Mouse (Mus musculus) layer of hippocampus, postnatal 36 days (tissue): Measurements from ENCODE around the gene Mycbp. TPM values are rescaled to one million over a fixed set of nuclear protein-coding genes. Genes with fewer than 3 reads are reported as not detected.
"Not testable (repeated sequence)": the region's sequence is repeated elsewhere in the genome, so short reads cannot be mapped to it uniquely, and the experiment has no call there.

ENCODE experiments used
- DNase-seq, 2 experiments: peaks; one replicate each; pipeline ENCODE4 v3.0.0; 2022
- total RNA-seq, 2 experiments: library from RNA; stranded (reverse); gene quantifications; 2 replicates each; pipeline ENCODE4 v1.2.3; 2021

Gene Mycbp
- total RNA-seq, result 10 to 100 TPM; 11.4 to 12.7 TPM

DNA sequence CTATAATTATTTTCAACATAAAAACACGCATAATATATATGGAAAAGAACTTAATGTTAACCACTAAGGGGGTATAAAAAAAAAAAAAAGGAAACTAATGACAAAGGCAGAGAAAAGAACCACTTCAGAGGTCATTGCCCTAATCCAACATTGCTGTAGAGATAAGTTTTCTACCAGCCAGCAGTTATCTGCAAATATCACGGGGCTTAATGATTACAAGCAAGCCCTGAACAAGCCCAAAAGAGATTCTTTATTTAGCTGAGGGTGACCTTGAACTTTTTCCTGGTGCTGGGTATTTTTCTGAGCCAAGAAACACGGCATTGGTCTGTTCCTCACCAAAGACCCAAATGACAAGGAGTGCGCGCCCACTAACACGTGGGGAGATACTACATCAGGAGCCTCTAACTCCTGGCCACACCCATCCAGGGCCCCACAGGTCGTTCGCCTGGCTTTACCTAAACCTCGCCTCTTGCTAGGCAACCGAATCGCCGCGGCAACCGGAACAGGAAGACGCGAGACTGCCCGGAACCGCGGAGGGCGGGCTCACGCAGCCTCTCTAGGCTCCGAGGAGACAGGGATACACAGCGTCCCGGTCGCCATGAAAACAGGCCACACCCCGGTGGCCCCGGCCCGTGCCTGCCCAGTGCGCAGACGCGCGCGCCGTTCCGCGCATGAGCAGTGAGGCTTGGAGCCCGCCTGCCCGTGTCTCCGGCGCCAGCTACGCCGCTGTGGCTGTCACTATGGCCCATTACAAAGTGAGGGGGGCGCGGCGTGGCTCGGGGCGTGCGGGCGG, at the start of gene Mycbp:
Gene Mycbp (plus strand): TSS at position 500 of the 793 bp plus-strand sequence.
- DNase-seq, result peak; percentile 100

DNA sequence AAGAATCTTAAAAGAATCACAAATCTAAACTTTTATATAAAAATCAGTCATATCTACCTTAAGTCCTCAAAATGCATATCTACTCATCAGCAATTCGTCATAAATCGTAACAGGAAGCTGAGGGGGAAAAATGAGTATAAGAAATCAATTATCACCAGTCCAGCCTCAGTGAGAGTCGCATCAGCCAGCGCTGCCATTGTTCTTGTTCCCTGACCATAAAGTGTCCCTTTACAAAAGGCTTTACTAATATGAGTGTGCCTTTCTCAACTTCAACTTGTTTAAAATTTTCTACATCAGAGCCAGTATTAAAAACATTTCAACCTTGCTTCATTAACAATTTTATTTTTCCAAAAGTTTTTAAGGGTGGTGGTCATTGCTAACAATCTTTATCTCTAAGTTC, 47.7 kb upstream of the Mycbp start:
- no peak for DNase-seq

DNA sequence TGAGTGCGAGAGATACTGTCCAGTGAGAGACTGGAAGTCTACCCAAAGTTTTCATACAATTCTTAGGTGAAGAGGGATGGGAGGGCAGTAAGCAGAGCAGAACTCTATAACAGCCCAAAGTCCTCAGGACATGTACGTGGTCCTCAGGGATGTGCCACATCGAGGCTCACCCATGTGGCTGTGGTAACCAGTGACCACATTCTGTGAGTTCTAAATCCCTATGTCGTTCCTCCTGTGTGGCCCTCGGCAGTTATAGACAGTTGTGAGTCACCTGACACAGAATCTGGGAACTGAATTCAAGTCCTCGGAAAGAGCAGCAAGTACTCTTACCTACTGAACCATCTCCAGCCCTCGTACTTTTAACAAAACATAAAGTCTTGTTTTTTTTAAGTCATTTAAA, 46.5 kb upstream of the Mycbp start:
- no peak for DNase-seq

DNA sequence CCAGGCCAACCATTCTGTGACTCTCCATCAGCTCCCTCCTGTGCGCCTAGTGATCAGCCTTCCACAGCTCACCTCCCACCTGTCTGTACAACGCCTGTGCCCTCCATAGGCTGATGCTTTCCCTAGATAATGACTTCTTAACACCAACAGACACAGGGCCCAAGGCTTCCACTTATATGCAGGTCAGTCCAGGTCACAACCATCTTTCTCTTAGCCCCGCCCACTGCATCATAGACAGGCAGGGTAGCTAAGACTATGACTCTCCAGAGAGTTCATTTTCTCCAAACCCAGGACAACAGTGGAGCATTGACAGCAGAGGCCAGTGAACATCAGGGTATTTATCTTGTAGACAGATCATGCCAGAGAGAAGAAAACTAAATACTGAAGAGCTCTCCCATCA, 45.3 kb upstream of the Mycbp start, which contains the start of gene 4933427I04Rik:
Gene 4933427I04Rik (plus strand): TSS at position 301 of the 400 bp plus-strand sequence.
- DNase-seq, result no peak

DNA sequence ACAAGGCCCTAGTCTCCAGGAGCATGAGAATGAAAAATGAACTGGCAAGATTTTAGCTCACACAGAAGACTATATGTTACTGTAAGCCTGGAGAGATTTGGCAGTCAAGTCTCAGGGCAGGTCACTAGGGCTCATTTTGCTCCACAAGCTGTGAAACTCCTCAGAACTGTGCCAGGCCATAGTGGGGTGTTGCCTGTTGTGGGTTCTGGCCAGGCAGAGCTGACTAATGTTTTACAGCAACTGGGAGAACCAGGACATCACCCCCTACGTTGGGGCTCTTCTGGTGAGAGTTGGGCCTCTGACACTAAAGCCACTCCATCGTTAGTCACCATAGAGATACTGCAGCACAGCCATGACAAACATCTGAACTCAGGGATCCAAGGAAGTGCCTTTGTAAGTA, 44.8 kb upstream of the Mycbp start:
- no peak for DNase-seq

DNA sequence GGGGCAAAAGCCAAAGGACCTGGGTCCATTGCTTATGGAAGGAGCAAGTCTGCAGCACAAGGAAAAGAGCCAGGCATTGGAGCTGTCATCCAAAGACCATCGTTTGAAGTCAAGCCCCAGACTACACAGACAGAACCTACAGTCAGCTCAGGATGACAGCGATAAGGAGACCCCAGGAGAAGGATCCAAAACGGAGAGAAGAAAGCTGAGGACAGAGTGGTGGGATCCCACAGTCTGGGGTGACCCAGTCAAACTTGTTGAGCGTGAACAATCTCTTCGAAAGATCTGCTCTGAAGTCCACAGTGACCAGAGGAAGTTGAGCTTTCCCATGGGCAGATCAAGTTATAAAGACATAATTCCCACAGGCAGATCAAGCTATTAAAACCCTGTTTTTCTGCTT, 44.0 kb upstream of the Mycbp start:
- no peak for DNase-seq

DNA sequence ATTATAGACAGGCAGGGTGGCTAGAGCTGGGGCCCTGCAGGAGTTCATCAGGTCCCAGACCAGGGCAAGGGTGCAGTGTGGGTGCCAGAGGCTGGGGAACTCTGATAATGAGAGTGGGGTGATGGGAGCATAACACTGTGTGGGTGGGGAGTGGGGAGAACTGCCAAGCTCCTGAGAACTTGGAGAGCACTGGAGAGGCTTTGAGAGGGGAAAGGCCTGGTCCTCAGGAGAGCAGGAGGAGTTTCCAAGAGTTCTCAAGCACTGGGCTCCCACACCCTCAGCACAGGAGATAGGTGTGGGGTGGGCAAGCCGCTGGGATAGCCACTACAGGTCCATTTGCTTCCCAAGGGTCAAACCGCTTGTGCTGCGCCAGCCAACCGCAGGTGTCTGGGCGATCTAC, 10.9 kb upstream of the Mycbp start:
- no peak for DNase-seq

DNA sequence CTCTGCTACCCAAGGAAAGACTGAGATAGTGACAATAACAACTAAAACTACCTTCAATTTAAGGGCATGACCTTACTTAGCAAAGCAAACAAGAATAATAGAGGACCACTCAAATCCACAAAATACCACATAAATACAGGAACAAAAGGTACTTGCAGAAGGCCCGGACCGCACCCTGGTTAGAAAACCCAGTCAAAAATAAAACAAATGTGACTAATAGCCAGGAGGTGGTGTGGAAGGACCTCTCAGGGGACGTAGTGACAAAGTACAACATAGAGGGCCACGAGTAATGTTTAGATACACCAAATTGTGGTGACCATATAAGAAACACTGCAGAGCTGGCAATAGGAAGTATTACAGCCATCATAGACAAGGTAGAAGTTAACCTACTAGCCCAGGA, 10.3 kb upstream of the Mycbp start:
- no peak for DNase-seq

DNA sequence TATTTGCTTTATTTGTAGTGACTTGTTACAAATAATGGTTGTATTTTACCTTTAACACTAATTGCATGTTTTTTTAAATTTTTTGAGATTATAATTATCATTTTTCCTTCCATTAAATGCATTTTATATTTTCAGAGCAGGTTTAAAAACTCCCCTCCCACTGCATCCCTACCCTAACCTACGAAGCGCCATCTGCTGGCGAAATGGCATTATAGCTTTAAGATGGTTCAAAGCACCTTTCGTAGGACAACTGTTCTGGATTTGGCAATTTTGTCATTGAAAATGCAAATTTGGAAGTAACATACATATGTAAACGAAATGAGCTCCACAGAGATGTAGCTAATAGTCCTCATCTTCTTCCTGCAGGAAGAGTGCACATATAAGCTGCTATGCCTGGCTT, 5.9 kb upstream of the Mycbp start:
- DNase-seq, result peak in 1 of 2 experiments; percentile 26

DNA sequence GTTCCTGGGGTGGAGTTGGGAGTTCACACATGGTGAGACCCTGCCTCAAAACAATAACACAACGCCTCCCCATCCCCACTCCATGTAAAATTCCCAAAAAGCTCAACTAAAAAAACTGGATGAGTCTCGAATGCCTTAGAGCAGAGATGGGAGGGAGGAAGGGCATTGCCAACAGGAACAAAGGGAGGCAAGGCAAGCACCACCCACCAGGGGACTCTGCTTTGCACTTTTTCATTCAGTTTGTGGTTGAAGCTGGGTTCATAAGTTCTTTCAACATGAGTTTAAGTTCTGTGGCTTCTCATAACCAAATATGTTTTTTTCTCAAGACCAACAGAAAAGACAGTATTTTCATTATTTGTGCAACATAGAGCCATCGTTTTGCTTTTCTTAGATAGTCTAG, 1.2 kb upstream of the Mycbp start:
- DNase-seq, result no peak

DNA sequence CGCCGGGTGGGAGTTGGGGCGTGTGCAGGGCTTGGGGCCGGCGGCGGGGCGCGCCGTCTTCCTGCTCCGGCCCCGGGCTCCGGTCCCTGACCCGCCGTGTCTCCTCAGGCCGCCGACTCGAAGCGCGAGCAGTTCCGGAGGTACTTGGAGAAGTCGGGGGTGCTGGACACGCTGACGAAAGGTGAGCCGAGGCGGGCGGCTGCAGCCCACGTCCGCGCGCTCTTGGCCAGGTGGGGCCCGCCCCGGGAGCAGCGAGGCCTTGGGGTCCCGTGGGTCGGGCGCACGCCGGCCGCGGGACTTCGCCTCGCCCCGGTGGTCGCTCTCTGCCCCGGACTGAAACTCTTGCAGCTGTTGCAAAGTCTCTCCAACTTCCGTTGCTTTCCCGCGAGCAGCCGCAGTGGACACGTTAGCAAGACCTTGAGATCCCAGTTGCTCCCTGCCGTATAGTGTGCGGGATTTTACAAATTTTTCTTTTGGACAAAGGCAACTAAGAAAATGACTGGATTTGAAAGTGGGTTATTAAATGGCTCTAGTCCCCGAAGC, 565 bp downstream of the Mycbp start:
- no peak for DNase-seq

DNA sequence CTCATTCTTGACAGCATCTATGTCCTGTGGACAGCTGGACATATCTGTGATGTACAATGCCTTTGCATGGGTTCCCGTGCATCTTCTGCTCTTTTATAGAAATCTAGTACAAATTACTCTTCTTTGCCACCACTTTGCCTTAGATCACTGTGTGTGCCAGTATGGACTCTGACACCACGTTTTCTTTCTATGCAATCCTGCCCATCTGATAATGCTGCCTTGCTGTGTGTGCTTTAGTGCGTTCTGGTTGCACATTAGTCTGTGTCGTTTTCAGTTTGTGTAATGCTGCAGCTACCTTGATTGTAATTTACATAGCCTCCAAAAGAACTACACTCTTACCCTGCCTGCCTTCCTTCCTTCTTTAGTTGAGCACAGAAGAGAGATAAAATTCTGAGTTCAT, 6.9 kb downstream of the Mycbp start:
- no peak for DNase-seq

DNA sequence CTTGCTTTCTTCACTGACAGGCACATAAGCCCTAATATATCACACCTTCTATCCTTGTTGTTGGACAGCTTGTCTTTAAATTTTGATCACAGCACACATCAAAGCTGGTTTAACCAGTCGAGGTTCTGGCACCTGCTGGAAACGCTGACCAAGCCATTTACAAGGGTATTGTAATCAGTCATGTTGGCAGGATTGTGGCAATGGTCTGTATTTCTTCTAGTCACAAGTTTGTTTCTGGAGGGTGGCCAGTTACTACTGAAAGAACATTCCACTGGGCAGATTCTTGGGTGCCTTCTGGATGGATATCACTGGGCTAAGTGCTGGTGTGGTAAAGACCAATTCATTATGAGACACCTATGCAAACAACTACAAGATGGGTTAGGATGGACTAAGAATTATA, 7.8 kb downstream of the Mycbp start:
- no peak for DNase-seq

DNA sequence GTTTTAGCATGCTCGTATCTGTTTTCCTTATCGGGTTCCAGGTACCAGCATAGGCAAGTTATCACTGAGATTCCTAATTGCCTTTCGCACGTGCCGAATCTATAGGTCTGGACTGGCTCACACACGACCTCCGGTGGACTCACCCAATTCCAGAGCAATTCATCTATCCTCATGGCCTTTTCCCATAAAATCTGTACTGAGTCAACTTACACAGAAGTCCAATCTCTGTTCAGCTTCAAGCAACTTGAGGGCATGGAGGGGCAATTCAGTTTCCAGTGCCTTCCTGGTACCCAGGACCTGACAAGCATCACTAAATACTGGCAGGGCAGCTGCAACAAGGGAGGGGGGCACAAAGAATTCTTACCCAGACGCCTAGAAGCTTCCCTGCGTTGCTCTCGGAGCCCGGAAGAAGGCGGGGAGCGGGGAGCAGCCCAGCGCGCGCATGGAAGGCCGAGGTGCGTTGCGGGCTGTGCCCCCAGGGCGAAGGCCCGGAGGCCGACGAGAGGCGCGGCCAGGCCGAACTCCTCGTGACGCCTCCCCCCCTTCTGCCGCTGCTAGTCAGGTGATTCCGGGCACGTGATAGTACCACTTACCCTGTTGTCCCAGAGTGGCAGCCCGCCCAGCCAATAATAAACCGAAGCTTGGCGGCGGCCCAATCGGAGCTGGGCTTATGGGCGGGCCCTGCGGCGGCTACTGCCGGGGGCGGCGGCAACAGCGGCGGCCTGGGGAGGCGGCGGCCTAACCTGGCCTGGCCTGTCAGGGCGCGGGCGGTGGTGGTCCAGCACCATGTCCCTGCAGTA, 12.3 kb downstream of the Mycbp start, which contains the start of gene Rragc:
Gene Rragc (plus strand): TSS at position 699 of the 800 bp plus-strand sequence.
- peak; percentile 100 for DNase-seq

DNA sequence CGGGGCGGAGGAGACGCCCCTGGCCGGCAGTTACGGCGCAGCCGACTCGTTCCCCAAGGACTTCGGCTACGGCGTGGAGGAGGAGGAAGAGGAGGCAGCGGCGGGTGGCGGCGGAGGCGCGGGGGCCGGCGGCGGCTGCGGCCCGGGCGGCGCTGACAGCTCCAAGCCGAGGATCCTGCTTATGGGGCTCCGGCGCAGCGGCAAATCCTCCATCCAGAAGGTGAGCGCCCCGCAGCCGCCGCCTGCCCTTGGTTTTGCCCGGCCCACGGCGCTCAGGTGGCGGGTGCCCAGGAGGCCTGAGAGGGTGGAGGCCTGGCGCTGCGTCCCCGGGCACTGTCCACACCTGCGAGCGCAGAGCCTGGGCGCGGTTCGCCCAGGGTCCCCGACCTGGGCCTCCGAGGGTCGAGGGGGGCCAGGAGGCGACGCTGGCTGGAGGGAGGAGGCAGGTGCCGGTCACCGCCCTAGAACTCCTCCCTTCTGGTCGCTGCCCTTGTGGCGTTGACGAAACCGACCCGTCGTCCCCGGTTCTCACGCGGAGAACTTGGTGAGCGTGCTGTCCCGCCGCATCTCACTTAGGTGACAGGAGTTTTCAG, 13.0 kb downstream of the Mycbp start, which contains the start of gene 4930535I16Rik:
Gene 4930535I16Rik (minus strand): TSS at position 475 of the 593 bp plus-strand sequence.
- peak in 1 of 2 experiments; percentile 15 for DNase-seq

DNA sequence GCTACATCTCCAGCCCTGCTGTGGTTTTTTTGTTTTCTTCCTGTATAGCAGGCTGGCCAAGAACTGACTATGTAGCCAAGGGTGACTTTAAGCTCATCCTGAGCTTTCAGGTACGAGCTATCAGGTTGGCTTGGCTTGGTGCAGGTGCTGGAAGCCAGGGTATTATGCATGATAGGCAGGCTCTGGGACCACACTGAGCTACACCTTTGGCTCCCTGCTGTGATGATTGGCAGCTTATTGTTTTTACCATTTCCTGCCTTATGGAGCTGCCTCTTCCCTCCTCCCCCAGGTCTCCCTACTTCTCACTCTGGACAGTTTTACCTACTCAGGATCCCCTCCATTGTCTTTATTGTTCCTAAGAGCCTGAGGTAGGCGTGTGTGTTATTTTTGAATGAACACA, 14.2 kb downstream of the Mycbp start:
- DNase-seq, result no peak

DNA sequence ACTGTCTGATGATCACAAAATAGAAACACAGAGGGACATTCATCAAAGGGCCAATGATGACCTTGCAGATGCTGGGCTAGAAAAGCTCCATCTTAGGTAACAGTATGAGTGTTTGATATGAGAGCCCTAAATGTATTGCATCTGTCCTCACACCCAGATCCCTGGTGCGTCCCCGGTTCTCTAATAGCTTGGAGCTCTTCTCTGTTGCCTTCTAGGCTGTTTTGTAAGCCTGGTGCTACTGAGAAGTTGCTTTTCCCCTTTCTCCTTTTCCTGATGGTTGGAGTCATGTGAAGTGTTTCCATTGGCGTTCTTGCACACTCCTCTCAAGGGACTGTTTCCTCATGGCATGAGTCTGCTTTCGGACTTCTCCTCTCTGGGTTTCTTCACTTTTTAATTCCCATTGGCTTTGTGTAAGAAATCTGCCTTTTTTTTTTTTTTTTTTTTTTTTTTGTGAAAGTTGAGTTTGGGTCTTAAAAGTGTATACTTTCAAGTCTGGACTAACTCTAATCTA, 16.5 kb downstream of the Mycbp start:
- DNase-seq, result no peak

DNA sequence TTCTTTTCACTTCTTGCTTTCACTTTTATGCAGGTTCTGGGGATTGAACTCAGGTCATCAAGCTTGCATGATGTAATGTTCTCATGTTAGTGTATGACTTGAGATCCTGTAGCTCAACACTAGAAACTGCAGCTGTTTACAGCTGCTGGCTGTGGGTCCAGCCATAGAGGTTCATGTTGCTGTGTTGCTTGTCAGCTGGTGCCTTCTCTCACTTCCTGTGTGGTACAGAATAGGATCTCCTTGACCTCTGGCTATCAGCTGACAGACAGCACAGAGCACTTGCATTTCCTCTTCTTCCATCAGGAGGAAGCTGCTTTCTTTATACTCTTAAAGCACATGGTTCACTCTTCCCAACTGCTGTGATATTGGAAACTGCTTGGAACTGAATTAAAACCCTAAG, 23.3 kb downstream of the Mycbp start:
- DNase-seq, result no peak

DNA sequence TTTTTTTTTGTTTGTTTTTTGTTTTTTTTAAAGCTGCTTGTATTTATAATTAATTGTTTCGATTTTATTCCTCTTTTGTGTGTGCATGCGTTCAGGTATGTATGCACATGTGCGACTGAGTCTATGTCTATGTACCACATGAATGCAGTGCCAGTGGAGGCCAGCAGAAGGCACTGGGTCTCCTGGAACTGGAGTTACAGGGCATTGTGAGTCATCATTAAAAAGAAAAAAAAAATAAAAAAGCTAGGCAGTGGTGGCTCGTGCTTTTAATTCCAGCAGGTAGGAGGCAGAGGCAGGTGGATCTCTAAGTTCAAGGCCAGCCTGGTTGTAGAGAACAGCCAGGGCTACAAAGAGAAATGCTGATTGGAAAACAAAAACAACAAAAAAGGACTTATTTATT, 25.4 kb downstream of the Mycbp start:
- DNase-seq, result no peak

DNA sequence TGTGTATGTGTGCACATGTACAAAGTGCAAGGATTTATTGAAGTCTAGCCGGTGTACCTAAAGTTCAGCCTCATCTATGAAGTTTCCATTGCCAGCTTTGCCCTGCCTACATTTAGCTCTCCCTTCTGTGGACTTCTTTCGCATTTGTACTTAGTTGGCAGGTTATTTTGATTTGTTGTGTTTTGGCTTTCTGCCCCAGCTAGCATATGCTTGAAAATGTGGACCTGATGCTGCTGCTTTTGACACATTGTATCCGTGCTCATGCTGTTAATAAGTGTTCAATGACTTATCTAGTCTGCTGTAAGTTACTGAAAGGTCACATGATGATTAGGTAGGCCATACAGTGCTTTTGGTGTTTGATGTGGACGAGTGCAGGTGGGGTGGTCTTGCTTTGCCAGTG, 29.7 kb downstream of the Mycbp start:
- peak; percentile 24 to 48 for DNase-seq

DNA sequence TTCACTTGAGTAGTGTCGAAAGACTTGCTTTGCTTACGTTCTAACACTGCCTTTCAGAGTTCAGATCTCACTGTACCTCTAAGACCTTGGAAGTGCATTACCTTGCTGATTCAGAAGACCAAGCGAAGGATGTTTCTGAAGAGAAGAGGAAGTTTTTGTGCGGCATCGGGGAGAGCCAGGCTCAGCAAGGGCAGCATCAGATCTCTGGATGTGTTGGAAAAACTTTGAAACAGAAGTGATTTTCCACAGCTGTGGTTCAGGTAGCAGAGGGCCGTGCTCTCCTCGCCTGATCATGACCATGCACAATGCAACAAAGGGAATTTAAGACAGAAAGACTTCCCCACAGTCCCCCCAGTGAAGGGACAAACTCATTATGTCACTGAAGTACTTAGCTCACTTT, 31.4 kb downstream of the Mycbp start:
- no peak for DNase-seq

DNA sequence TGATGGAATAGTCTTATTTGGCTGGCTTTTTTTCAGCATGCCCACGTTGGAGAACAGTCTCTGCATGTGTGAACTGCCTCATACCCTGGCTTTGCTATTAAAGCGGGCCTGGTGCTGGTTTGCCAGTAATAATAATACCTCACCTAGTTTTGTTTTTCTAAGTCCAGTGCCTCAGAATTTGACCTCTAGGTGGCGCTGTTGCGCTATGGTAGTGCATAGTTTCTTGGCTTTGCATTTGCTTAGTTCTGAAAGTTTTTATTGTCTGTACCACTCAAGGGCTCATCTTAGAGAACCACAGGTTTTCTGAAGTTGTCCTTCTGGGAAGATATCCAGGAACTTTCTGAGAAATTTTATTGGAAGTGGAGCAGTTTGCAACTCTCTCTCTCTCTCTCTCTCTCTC, 35.2 kb downstream of the Mycbp start:
- peak; percentile 53 to 74 for DNase-seq

DNA sequence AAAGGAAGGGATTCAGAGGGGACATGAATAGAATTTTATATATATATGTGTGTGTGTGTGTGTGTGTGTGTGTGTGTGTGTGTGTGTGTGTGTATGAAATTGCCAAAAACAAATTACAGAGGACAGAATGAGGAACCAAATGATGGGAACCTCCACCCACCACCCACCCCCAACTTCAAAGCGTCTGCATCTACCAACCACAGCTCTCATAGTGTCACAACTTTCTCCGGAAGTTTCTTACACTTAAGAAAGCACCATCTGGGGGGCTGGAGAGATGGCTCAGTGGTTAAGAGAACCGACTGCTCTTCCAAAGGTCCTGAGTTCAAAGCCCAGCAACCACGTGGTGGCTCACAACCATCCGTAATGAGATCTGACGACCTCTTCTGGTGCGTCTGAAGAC, 36.2 kb downstream of the Mycbp start:
- DNase-seq, result not testable (repeated sequence)
